In the genomic region with DNA sequence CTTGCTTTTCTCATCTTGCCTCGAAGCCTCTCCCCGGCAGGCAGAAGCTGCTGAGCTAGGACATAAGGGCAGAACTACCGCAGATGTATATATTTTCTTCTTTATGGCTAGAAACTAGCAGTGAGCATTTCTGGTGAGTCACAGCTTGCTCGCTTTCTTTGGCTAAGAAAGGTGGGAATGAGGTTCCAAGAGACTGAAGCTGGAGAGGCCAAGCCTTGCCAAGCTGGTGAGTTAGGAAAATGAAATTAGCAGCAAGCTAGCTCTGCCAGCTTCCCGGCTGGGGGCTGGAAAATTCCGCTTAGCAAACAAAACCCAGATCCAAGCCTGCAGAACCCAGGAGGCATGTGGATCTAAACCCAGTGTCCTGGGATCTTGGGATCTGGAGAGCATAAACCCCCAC, we compare ENCODE assay signal across 9 mouse cellular contexts.
DNase-seq lines count a peak whose midpoint lies in the region; ATAC-seq and TF ChIP-seq lines count a peak whose summit lies in the region.
"Had no signal": no experiment of that assay in that cellular context is flagged by ENCODE, and none has a peak within 500 bp of the region (broad histone marks: within the 10 kb centered on the region; RNA-seq: fewer than 3 reads in every experiment).

No protein-coding gene starts in this region.

- no peak for TF ChIP-seq EP300 in heart, adult 2 months (IDR thresholded peaks at IDR 0.05; ENCODE audit: insufficient read depth, low read depth, low read length)

- no peak overlapping the region for H3K4me3 ChIP-seq in hindbrain, embryonic 13.5 days
- no peak overlapping the region for H3K4me3 ChIP-seq in heart, adult 2 months
- H3K4me3 ChIP-seq in intestine, embryonic 16.5 days (ENCODE audit: low read length), result no peak overlapping the region
- H3K4me3 ChIP-seq: heart, embryonic 15.5 days had no signal

- ATAC-seq in hindbrain, embryonic 13.5 days (ENCODE audit: low FRiP score), result no peak
- ATAC-seq in megakaryocyte-erythroid progenitor cell, adult 5-6 weeks (replicated peaks; ENCODE audit: low FRiP score, low TSS enrichment, poor library complexity, severe bottlenecking), result no peak
- no peak for ATAC-seq in intestine, embryonic 16.5 days

- TF ChIP-seq POLR2A in heart, adult 2 months (IDR thresholded peaks at IDR 0.05; ENCODE audit: insufficient read depth, low read depth, low read length), result no peak

- intact Hi-C loops in left cerebral cortex, postnatal 25 days (cut with DNase I), result loop anchor here (2.0 to 5.0 kb wide), 4 partner anchors 96 to 202 kb away; partner anchors contain the start of gene Srgap3
- intact Hi-C loops in heart, adult 2 months (cut with DNase I), result no loop called here

- no peaks in the 10 kb centered on the region for H3K27me3 ChIP-seq in hindbrain, embryonic 13.5 days
- no peaks in the 10 kb centered on the region for H3K27me3 ChIP-seq in heart, adult 2 months (ENCODE audit: control insufficient read depth, insufficient read depth, low read length)
- H3K27me3 ChIP-seq in intestine, embryonic 16.5 days (replicated peaks; ENCODE audit: control insufficient read depth, insufficient read depth, low read length), result no peaks in the 10 kb centered on the region

- H3K36me3 ChIP-seq in hindbrain, embryonic 13.5 days, result peaks cover 14% of the 10 kb centered on the region
- H3K36me3 ChIP-seq in heart, adult 2 months (ENCODE audit: control insufficient read depth, insufficient read depth, low read length), result no peaks in the 10 kb centered on the region
- no peaks in the 10 kb centered on the region for H3K36me3 ChIP-seq in intestine, embryonic 16.5 days (ENCODE audit: control insufficient read depth, insufficient read depth, low read length)
- H3K36me3 ChIP-seq: heart, embryonic 15.5 days had no signal

- H3K27ac ChIP-seq in hindbrain, embryonic 13.5 days, result peak overlapping the region; percentile 56
- no peak overlapping the region for H3K27ac ChIP-seq in heart, adult 2 months
- H3K27ac ChIP-seq in intestine, embryonic 16.5 days (ENCODE audit: low read length), result no peak overlapping the region
- H3K27ac ChIP-seq: heart, embryonic 15.5 days had no signal

- H3K4me1 ChIP-seq in hindbrain, embryonic 13.5 days (replicated peaks), result peaks cover 51% of the 10 kb centered on the region
- no peaks in the 10 kb centered on the region for H3K4me1 ChIP-seq in heart, adult 2 months (ENCODE audit: control insufficient read depth, insufficient read depth, low read length)
- H3K4me1 ChIP-seq in intestine, embryonic 16.5 days (ENCODE audit: control insufficient read depth, insufficient read depth, low read length), result no peaks in the 10 kb centered on the region
- H3K4me1 ChIP-seq: heart, embryonic 15.5 days had no signal

- no peaks in the 10 kb centered on the region for H3K9me3 ChIP-seq in hindbrain, embryonic 13.5 days
- no peaks in the 10 kb centered on the region for H3K9me3 ChIP-seq in intestine, embryonic 16.5 days (ENCODE audit: control insufficient read depth, low read length)
- H3K9me3 ChIP-seq: heart, embryonic 15.5 days had no signal

- peak; percentile 99 for DNase-seq in brain, adult 2 months (ENCODE audit: low read depth, low spot score)
- DNase-seq in cerebellum, adult 9-10 months, result peak; percentile 96
- peak; percentile 76 to 97 for DNase-seq in left cerebral cortex, postnatal 25 days (ENCODE audit: low spot score in 2 of 2)
- no peak for DNase-seq in heart, adult 2 months
- no peak for DNase-seq in yolk sac, embryonic 10.5 days (ENCODE audit: low spot score)

- TF ChIP-seq CTCF in heart, adult 2 months (IDR thresholded peaks at IDR 0.05), result no peak

- 78% methylated on average over 6 of the region's 6 CpGs for WGBS in hindbrain, embryonic 13.5 days
- 78% methylated on average over 6 of the region's 6 CpGs for WGBS in heart, adult 2 months
- WGBS in intestine, embryonic 16.5 days, result 87% methylated on average over 6 of the region's 6 CpGs

- no peak overlapping the region for H3K4me2 ChIP-seq in hindbrain, embryonic 13.5 days
- no peak overlapping the region for H3K4me2 ChIP-seq in intestine, embryonic 16.5 days (ENCODE audit: low read depth, low read length)
- H3K4me2 ChIP-seq: heart, embryonic 15.5 days had no signal

- no peak overlapping the region for H3K9ac ChIP-seq in hindbrain, embryonic 13.5 days
- H3K9ac ChIP-seq in heart, adult 2 months (ENCODE audit: low read depth, low read length), result no peak overlapping the region
- H3K9ac ChIP-seq in intestine, embryonic 16.5 days (ENCODE audit: low read depth, low read length), result no peak overlapping the region
- H3K9ac ChIP-seq: heart, embryonic 15.5 days had no signal

- no peaks in the 10 kb centered on the region for H3K79me2 ChIP-seq in heart, adult 2 months (replicated peaks; ENCODE audit: control insufficient read depth, insufficient read depth, low read length)

Comparison
In these comparisons a context has a peak if more than half of its experiments do, and no peak if none do; other contexts are left out.
1. DNase-seq: peak in brain, adult 2 months (single experiment), cerebellum, adult 9-10 months (single experiment) and left cerebral cortex, postnatal 25 days (2 of 2); none in heart, adult 2 months (0 of 2) and yolk sac, embryonic 10.5 days (single experiment).